Mouse (Mus musculus) pancreas, adult 10 weeks (tissue): ENCODE measurements around the gene Rbmx2. TPM values are rescaled to one million over a fixed set of nuclear protein-coding genes. Genes with fewer than 3 reads are reported as not detected.

Experiments
- polyA plus RNA-seq: library from polyadenylated mRNA; stranded (reverse); fragments of 350-450 nt; fragmentation: Illumina TruSeq; extraction: RNeasy Lipid Tissue Mini Kit (QIAGEN cat#74804); gene quantifications from one replicate; pipeline ENCODE4 v1.2.3, GENCODE M21; 2015; ENCODE audit warnings: low read depth, low replicate concordance; ENCODE audit not compliant: insufficient read depth

Rbmx2 gene
- polyA plus RNA-seq = 1.6 TPM

GRCm38 (mm10) chrX:48694864-48695371 is at the start of gene Rbmx2:
Gene Rbmx2, plus strand, starts transcription at chrX:48695004.

GRCm38 (mm10) chrX:48674171-48674570 is 20.6 kb upstream of the Rbmx2 start, which contains the start of gene Gpr119:
Gene Gpr119, minus strand, starts transcription at chrX:48674478.

Other genes starting within 250 kb of the Rbmx2 start
- gene Elf4, start 231.9 kb upstream of the Rbmx2 start, polyA plus RNA-seq = 3.3 TPM
- gene Aifm1, start 181.4 kb upstream of the Rbmx2 start, polyA plus RNA-seq = 8.3 TPM
- not detected for gene Rab33a, start 175.7 kb upstream of the Rbmx2 start, polyA plus RNA-seq
- gene Zfp280c, start 100.5 kb upstream of the Rbmx2 start, polyA plus RNA-seq = 3.3 TPM
- gene Slc25a14, start 71.6 kb upstream of the Rbmx2 start, polyA plus RNA-seq = 1.7 TPM
- 0.48 TPM for gene Gpr119, start 20.5 kb upstream of the Rbmx2 start, polyA plus RNA-seq
- gene Gm595, start 182.7 kb downstream of the Rbmx2 start, polyA plus RNA-seq = not detected